Mouse (Mus musculus) hindbrain, postnatal 0 days (tissue): Measurements from ENCODE around the gene Tube1. TPM values are rescaled to one million over a fixed set of nuclear protein-coding genes. Genes with fewer than 3 reads are reported as not detected.
"Not testable (repeated sequence)": the region's sequence is repeated elsewhere in the genome, so short reads cannot be mapped to it uniquely, and the experiment has no call there.

Experiments
- ATAC-seq: fragments of 200-750 bp; cut with Nextera tagmentation; 2 replicates; pipeline ENCODE4 v1.8.0; 2017; ENCODE audit warnings: mild to moderate bottlenecking, moderate TSS enrichment, moderate library complexity
- DNase-seq: peaks from one replicate; pipeline ENCODE4 v3.0.0-alpha.2; 2015; ENCODE audit warnings: low spot score
- H3K27ac ChIP-seq: fragments of 300-500 bp; sonication (generic); 2 replicates; pipeline ENCODE4 v1.5.1; 2014; ENCODE audit warnings: mild to moderate bottlenecking
- H3K27me3 ChIP-seq: fragments of 300-500 bp; sonication (generic); 2 replicates; pipeline ENCODE4 v1.6.1; 2014; ENCODE audit warnings: low read length, mixed read lengths; ENCODE audit not compliant: insufficient read depth
- H3K36me3 ChIP-seq: fragments of 300-500 bp; sonication (generic); 2 replicates; pipeline ENCODE4 v1.6.1; 2014; ENCODE audit warnings: low read length, mixed read lengths; ENCODE audit not compliant: insufficient read depth
- H3K4me1 ChIP-seq: fragments of 300-500 bp; sonication (generic); 2 replicates; pipeline ENCODE4 v1.6.1; 2014; ENCODE audit warnings: antibody characterized with exemption, low read length, mixed read lengths; ENCODE audit not compliant: insufficient read depth
- H3K4me2 ChIP-seq: fragments of 300-500 bp; sonication (generic); 2 replicates; pipeline ENCODE4 v1.6.1; 2014; ENCODE audit warnings: low read depth, mild to moderate bottlenecking, low read length, moderate library complexity, mixed read lengths
- H3K4me3 ChIP-seq: fragments of 300-500 bp; sonication (generic); 2 replicates; pipeline ENCODE4 v1.5.1; 2014; ENCODE audit warnings: low read length
- H3K9ac ChIP-seq: fragments of 300-500 bp; sonication (generic); replicated peaks from 2 replicates; pipeline ENCODE4 v1.6.1; 2014; ENCODE audit warnings: mild to moderate bottlenecking, low read length, moderate library complexity, mixed read lengths
- H3K9me3 ChIP-seq: fragments of 300-500 bp; sonication (generic); 2 replicates; pipeline ENCODE4 v1.6.1; 2016; ENCODE audit warnings: low read length, mixed read lengths
- CTCF ChIP-seq: IDR thresholded peaks from 2 replicates; pipeline ENCODE4 v1.5.1; 2016; ENCODE audit warnings: antibody characterized with exemption, control low read depth, low read depth
- WGBS: fragments of 180-500 bp; shearing (Covaris S2); extraction: QIAGEN DNeasy Blood & Tissue Kit; methylation state at CpG from one replicate; pipeline ENCODE4 v1.1.7; 2014; 5-methylcytosine and 5-hydroxymethylcytosine counted together
- polyA plus RNA-seq: library from polyadenylated mRNA; unstranded; fragments of >200 nt; fragmentation: Nextera tagmentation; extraction: Ambion mirVana; gene quantifications from 2 replicates; pipeline ENCODE4 v1.2.1, GENCODE M21; 2015
- total RNA-seq: library from RNA; depleted of rRNA; stranded (reverse); fragments of >200 nt; gene quantifications from 2 replicates; pipeline ENCODE4 v1.2.3, GENCODE M21; 2014; rRNA removed

Gene Tube1
- total and polyA plus RNA-seq, 2 experiments from 2014 or later = 3.3 to 3.6 TPM

- ATAC-seq (no peak), DNase-seq (no peak)
- Histone ChIP-seq H3K4me2 (no peak overlapping the region), H3K27me3 (no peaks in the 10 kb centered on the region), H3K4me3 (no peak overlapping the region), H3K9me3 (no peaks in the 10 kb centered on the region), H3K36me3 (no peaks in the 10 kb centered on the region), H3K27ac (no peak overlapping the region), H3K9ac (no peak overlapping the region), H3K4me1 (no peaks in the 10 kb centered on the region)
- TF ChIP-seq CTCF = no peak
- 94% methylated on average over 3 of the region's 3 CpGs for WGBS
These were observed 58.9 kb downstream of the Tube1 start for GRCm38 (mm10) chr10:39192673-39193072.

GRCm38 (mm10) chr10:39198216-39198615, 64.4 kb downstream of the Tube1 start:
- not testable (repeated sequence) for H3K9me3 ChIP-seq, H3K4me1 ChIP-seq, H3K36me3 ChIP-seq, H3K27ac ChIP-seq, ATAC-seq, H3K4me2 ChIP-seq, H3K27me3 ChIP-seq, H3K9ac ChIP-seq, H3K4me3 ChIP-seq, DNase-seq
- 92% methylated on average over 11 of the region's 11 CpGs for WGBS

Other genes with a start within 250 kb of the Tube1 start
- 19.9 and 31.9 TPM in 2 replicates for gene Lama4, start 168.5 kb upstream of the Tube1 start, total RNA-seq
- 13.6 and 16.7 TPM in 2 replicates for gene Lama4, start 168.5 kb upstream of the Tube1 start, polyA plus RNA-seq
- 18.0 and 22.8 TPM in 2 replicates for gene Fam229b, start 62 bp upstream of the Tube1 start, total RNA-seq
- 43.8 and 45.9 TPM in 2 replicates for gene Fam229b, start 62 bp upstream of the Tube1 start, polyA plus RNA-seq
- gene Ccn6, start 29.8 kb downstream of the Tube1 start, total RNA-seq = 0.65 and 2.0 TPM in 2 replicates
- 0.35 and 0.49 TPM in 2 replicates for gene Ccn6, start 29.8 kb downstream of the Tube1 start, polyA plus RNA-seq
- 120 and 121 TPM in 2 replicates for gene Fyn, start 234.9 kb downstream of the Tube1 start, total RNA-seq
- gene Fyn, start 234.9 kb downstream of the Tube1 start, polyA plus RNA-seq = 94.9 and 95.2 TPM in 2 replicates